Mouse (Mus musculus): ENCODE measurements around the gene Gm10644. TPM values are rescaled to one million over a fixed set of nuclear protein-coding genes. Genes with fewer than 3 reads are reported as not detected.
A peak's percentile ranks its signal among the peaks of the same experiment; 100 is the strongest.

The Gm10644 gene
- polyA plus RNA-seq, 1 experiment: 0.68 TPM

- DNase-seq (ENCODE audit: extremely low spot score in 1 of 2, low spot score in 1 of 2): peak; percentile 94 to 96
These were observed 55.4 kb downstream of the Gm10644 start, which contains the start of gene Adgrl1 for GRCm38 (mm10) chr8:83899363-83900252. TSS of gene Adgrl1 (plus strand) at chr8:83900105.

GRCm38 (mm10) chr8:83898985-83899362 lies 56.0 kb downstream of the Gm10644 start:
- DNase-seq (ENCODE audit: extremely low spot score in 1 of 2, low spot score in 1 of 2): peak in 1 of 2 experiments; percentile 79

GRCm38 (mm10) chr8:83898456-83898855 lies 56.5 kb downstream of the Gm10644 start:
- DNase-seq (ENCODE audit: extremely low spot score in 1 of 2, low spot score in 1 of 2): peak in 1 of 2 experiments; percentile 63

DNA sequence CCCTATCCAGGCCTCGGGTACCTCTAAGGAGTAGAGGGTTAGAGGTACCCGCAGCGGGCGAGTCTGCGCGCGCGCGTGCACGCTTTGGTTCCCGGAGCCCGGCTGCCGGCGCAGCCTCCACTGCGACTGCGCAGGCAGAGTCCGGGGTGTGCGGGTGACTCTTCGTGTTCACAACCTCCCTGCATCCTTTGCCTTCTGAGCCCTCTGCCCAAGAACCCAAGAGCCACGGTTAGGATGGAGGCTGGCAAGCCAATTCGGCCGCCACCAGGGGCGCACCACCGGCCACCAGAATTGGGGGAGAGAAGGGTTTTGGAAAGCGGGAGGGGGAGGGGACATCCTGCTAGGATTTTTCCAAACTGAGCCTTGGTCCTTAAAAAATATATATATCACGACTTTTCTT lies 57.8 kb downstream of the Gm10644 start:
- DNase-seq (ENCODE audit: extremely low spot score in 1 of 2, low spot score in 1 of 2): peak in 1 of 2 experiments; percentile 71

DNA sequence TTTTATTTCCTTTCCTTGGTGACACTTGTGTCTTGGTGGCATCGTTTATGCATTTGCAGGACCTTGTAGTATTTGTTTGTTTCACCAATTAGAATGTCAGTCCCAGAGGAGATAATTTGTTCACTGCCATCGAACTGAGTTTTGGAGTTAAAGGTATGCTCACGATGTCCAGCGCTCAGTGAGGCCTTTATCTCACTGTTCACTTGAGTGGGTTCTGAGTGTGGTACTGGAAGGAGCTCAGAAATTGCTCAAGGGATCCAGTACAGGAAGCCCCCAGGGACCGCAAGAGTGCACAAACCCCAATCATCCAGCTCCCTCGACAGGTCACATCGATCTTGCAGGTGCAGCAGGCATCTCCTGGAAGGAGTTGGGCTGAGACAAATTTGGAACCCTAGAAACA lies 58.5 kb downstream of the Gm10644 start:
- DNase-seq (ENCODE audit: extremely low spot score in 1 of 2, low spot score in 1 of 2): no peak

DNA sequence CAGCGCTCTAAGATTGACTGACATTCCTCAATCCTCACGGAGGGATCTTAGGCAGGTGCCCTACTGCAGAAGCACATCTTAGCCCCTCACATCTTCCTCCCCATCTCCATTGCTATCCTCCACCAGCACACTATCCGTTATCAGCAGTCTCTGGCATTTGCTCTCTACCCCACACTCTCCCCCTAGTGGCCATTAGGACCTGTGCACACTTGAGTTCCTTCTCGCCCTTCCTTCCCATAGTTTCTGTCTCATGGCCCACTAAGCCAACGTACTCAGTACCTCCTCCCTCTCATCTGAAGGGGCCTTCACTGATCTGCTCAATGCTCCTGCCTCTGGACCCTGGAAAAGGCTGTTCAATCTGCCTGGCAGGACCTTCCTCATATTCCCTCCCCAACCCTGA lies 59.1 kb downstream of the Gm10644 start:
- no peak for DNase-seq (ENCODE audit: extremely low spot score in 1 of 2, low spot score in 1 of 2)

GRCm38 (mm10) chr8:83893915-83894314 lies 61.1 kb downstream of the Gm10644 start:
- DNase-seq (ENCODE audit: extremely low spot score in 1 of 2, low spot score in 1 of 2): peak in 1 of 2 experiments; percentile 94

GRCm38 (mm10) chr8:83892061-83892460 lies 62.9 kb downstream of the Gm10644 start:
- no peak for DNase-seq (ENCODE audit: extremely low spot score in 1 of 2, low spot score in 1 of 2)

DNA sequence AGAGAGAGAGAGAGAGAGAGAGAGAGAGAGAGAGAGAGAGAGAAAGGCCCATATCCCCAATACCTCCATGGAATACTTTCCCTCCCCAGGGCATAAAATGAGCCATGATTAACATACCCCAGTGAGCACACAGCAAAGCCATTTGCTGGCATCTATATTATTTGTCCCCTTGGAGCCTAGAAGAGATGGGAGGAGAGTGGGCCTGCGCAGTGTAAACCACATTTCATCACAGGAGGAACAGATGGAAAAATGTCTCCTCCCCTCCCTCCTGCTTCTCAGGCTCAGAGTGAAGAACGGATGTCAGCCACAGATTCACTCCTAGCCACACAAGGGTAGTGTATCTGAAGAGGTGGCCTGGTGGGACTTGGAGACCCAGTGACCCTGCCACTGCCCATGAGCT lies 66.6 kb downstream of the Gm10644 start:
- no peak for DNase-seq (ENCODE audit: extremely low spot score in 1 of 2, low spot score in 1 of 2)

Other genes with a start within 250 kb of the Gm10644 start
- 27.2 and 30.6 TPM in 2 replicates for gene Ddx39, start 240.0 kb downstream of the Gm10644 start, polyA plus RNA-seq (2012; rRNA removed)
- 21.8 and 23.0 TPM in 2 replicates for gene Adgre5, start 213.9 kb downstream of the Gm10644 start, polyA plus RNA-seq (2012; rRNA removed)
- 199 and 247 TPM in 2 replicates for gene Adgrl1, start 55.1 kb downstream of the Gm10644 start, polyA plus RNA-seq (2012; rRNA removed)
- gene Asf1b, start 302 bp upstream of the Gm10644 start, polyA plus RNA-seq (2012; rRNA removed): 1.2 and 1.6 TPM in 2 replicates
- gene Prkaca, start 17.8 kb upstream of the Gm10644 start, polyA plus RNA-seq (2012; rRNA removed): 161 and 176 TPM in 2 replicates
- gene Samd1, start 42.5 kb upstream of the Gm10644 start, polyA plus RNA-seq (2012; rRNA removed): 47.4 and 48.4 TPM in 2 replicates
- gene 1700067K01Rik, start 46.3 kb upstream of the Gm10644 start, polyA plus RNA-seq (2012; rRNA removed): not detected in 2 replicates
- gene 2210011C24Rik, start 57.0 kb upstream of the Gm10644 start, polyA plus RNA-seq (2012; rRNA removed): 1.4 and 2.4 TPM in 2 replicates
- 1.9 and 2.2 TPM in 2 replicates for gene Palm3, start 66.3 kb upstream of the Gm10644 start, polyA plus RNA-seq (2012; rRNA removed)
- 0.40 and 0.42 TPM in 2 replicates for gene Il27ra, start 87.4 kb upstream of the Gm10644 start, polyA plus RNA-seq (2012; rRNA removed)
- not detected in 2 replicates for gene Rln3, start 89.8 kb upstream of the Gm10644 start, polyA plus RNA-seq (2012; rRNA removed)
- 3.7 and 5.3 TPM in 2 replicates for gene Gm10643, start 109.9 kb upstream of the Gm10644 start, polyA plus RNA-seq (2012; rRNA removed)
- gene Rfx1, start 111.6 kb upstream of the Gm10644 start, polyA plus RNA-seq (2012; rRNA removed): 36.6 and 37.9 TPM in 2 replicates
- 32.9 and 40.8 TPM in 2 replicates for gene Dcaf15, start 149.6 kb upstream of the Gm10644 start, polyA plus RNA-seq (2012; rRNA removed)
- 0.04 and 0.08 TPM in 2 replicates for gene Podnl1, start 170.8 kb upstream of the Gm10644 start, polyA plus RNA-seq (2012; rRNA removed)
- 38.4 and 40.2 TPM in 2 replicates for gene Cc2d1a, start 192.7 kb upstream of the Gm10644 start, polyA plus RNA-seq (2012; rRNA removed)
- 2.6 and 2.9 TPM in 2 replicates for gene 4930432K21Rik, start 192.8 kb upstream of the Gm10644 start, polyA plus RNA-seq (2012; rRNA removed)
- 2.1 and 2.6 TPM in 2 replicates for gene Nanos3, start 230.0 kb upstream of the Gm10644 start, polyA plus RNA-seq (2012; rRNA removed)

Data from frontal cortex, adult 2 months (tissue).